Mouse (Mus musculus) MEL (cell line): ENCODE data around the gene Lcp1. TPM values are rescaled to one million over a fixed set of nuclear protein-coding genes. Genes with fewer than 3 reads are reported as not detected.

Source experiments
- DNase-seq: peaks from one replicate; pipeline ENCODE4 v3.0.0; 2011; ENCODE audit warnings: low read depth, low spot score
- H3K27ac ChIP-seq: 2 replicates; pipeline ENCODE4 v1.5.1; 2012; ENCODE audit warnings: low read depth, mild to moderate bottlenecking, control low read depth, low read length, moderate library complexity; ENCODE audit not compliant: control insufficient read depth
- H3K27me3 ChIP-seq, 2 experiments: fragments of 150-350 bp in 1 of 2; sonication (generic) in 1 of 2; 2 replicates each; pipeline ENCODE4 v1.6.1; 2012; ENCODE audit warnings: low read length in 2 of 2, mild to moderate bottlenecking in 2 of 2, improper control_type of control experiment in 1 of 2, moderate library complexity in 1 of 2; ENCODE audit not compliant: insufficient read depth in 2 of 2, control insufficient read depth in 1 of 2
- H3K36me3 ChIP-seq, 2 experiments: 2 replicates each; pipeline ENCODE4 v1.6.1; 2012 to 2014; ENCODE audit warnings: low read length in 2 of 2, improper control_type of control experiment in 1 of 2, inconsistent platforms in 1 of 2, mild to moderate bottlenecking in 1 of 2; ENCODE audit not compliant: insufficient read depth in 2 of 2, control insufficient read depth in 1 of 2
- H3K4me1 ChIP-seq, 2 experiments: fragments of 150-350 bp in 1 of 2; sonication (generic) in 1 of 2; 2 replicates each; pipeline ENCODE4 v1.6.1; 2012; ENCODE audit warnings: low read length in 2 of 2, improper control_type of control experiment in 1 of 2, mild to moderate bottlenecking in 1 of 2; ENCODE audit not compliant: insufficient read depth in 2 of 2, control insufficient read depth in 1 of 2
- H3K4me3 ChIP-seq, 2 experiments: fragments of 150-350 bp in 1 of 2; sonication (generic) in 1 of 2; 2 replicates each; pipeline ENCODE4 v1.5.1; 2012; ENCODE audit warnings: low read depth in 2 of 2, low read length in 2 of 2, mild to moderate bottlenecking in 2 of 2, moderate library complexity in 2 of 2, control low read depth in 1 of 2, improper control_type of control experiment in 1 of 2; ENCODE audit not compliant: control insufficient read depth in 1 of 2, insufficient read depth in 1 of 2
- H3K79me2 ChIP-seq: 2 replicates; pipeline ENCODE4 v1.6.1; 2012; ENCODE audit warnings: mild to moderate bottlenecking, low read length, moderate library complexity; ENCODE audit not compliant: control insufficient read depth, poor library complexity, insufficient read depth
- H3K9ac ChIP-seq: 2 replicates; pipeline ENCODE4 v1.6.1; 2012; ENCODE audit warnings: low read depth, mild to moderate bottlenecking, control low read depth, low read length, moderate library complexity; ENCODE audit not compliant: control insufficient read depth, poor library complexity, severe bottlenecking
- H3K9me3 ChIP-seq: fragments of 150-350 bp; sonication (generic); replicated peaks from 2 replicates; pipeline ENCODE4 v1.6.1; 2012; ENCODE audit warnings: mild to moderate bottlenecking, low read length, improper control_type of control experiment, moderate library complexity; ENCODE audit not compliant: insufficient read depth
- BHLHE40 ChIP-seq: IDR thresholded peaks from 2 replicates; pipeline ENCODE4 v1.6.1; 2012; ENCODE audit warnings: low read depth, mild to moderate bottlenecking, inconsistent platforms, low read length, improper control_type of control experiment, borderline replicate concordance
- CHD1 ChIP-seq: IDR thresholded peaks from 2 replicates; pipeline ENCODE4 v1.6.1; 2012; ENCODE audit warnings: low read depth, mild to moderate bottlenecking, inconsistent platforms, low read length, improper control_type of control experiment
- ELF1 ChIP-seq: IDR thresholded peaks from 2 replicates; pipeline ENCODE4 v1.6.1; 2014; ENCODE audit warnings: low read depth, mild to moderate bottlenecking, inconsistent platforms, low read length, improper control_type of control experiment, moderate library complexity
- ETS1 ChIP-seq: IDR thresholded peaks from 2 replicates; pipeline ENCODE4 v1.6.1; 2012; ENCODE audit warnings: low read depth, mild to moderate bottlenecking, inconsistent platforms, low read length, improper control_type of control experiment, moderate library complexity
- GATA1 ChIP-seq: IDR thresholded peaks from 2 replicates; pipeline ENCODE4 v1.6.1; 2011; ENCODE audit warnings: low read depth, low read length, improper control_type of control experiment
- HCFC1 ChIP-seq: IDR thresholded peaks from 2 replicates; pipeline ENCODE4 v1.6.1; 2012; ENCODE audit warnings: low read depth, mild to moderate bottlenecking, inconsistent platforms, low read length, improper control_type of control experiment, moderate library complexity
- KAT2A ChIP-seq: conservative IDR thresholded peaks from 2 replicates; pipeline ENCODE4 v1.6.1; 2012; ENCODE audit warnings: low read depth, low read length, improper control_type of control experiment, inconsistent platforms
- MAX ChIP-seq: IDR thresholded peaks from 2 replicates; pipeline ENCODE4 v1.6.1; 2011; ENCODE audit warnings: low read length, improper control_type of control experiment
- MAZ ChIP-seq: IDR thresholded peaks from 2 replicates; pipeline ENCODE4 v1.6.1; 2012; ENCODE audit warnings: low read depth, mild to moderate bottlenecking, inconsistent platforms, low read length, improper control_type of control experiment
- MEF2A ChIP-seq: IDR thresholded peaks from 2 replicates; pipeline ENCODE4 v1.6.1; 2014; ENCODE audit warnings: low read depth, mild to moderate bottlenecking, inconsistent platforms, low read length, improper control_type of control experiment; ENCODE audit not compliant: poor library complexity, insufficient replicate concordance, severe bottlenecking; ENCODE audit errors: extremely low read depth
- MYC ChIP-seq: IDR thresholded peaks from 2 replicates; pipeline ENCODE4 v1.6.1; 2011; ENCODE audit warnings: low read depth, mild to moderate bottlenecking, low read length, improper control_type of control experiment, moderate library complexity
- NELFE ChIP-seq: IDR thresholded peaks from 2 replicates; pipeline ENCODE4 v1.6.1; 2011; ENCODE audit warnings: low read depth, low read length, improper control_type of control experiment
- POLR2A ChIP-seq, 2 experiments: IDR thresholded peaks; 2 replicates each; pipeline ENCODE4 v1.6.1; 2011 to 2012; ENCODE audit warnings: low read length in 2 of 2, mild to moderate bottlenecking in 2 of 2, control low read depth in 1 of 2, improper control_type of control experiment in 1 of 2, low read depth in 1 of 2, moderate library complexity in 1 of 2; ENCODE audit not compliant: control insufficient read depth in 1 of 2, insufficient read depth in 1 of 2, poor library complexity in 1 of 2
- USF1 ChIP-seq: IDR thresholded peaks from 2 replicates; pipeline ENCODE4 v1.6.1; 2014; ENCODE audit warnings: low read depth, mild to moderate bottlenecking, inconsistent platforms, low read length, improper control_type of control experiment, moderate library complexity
- USF2 ChIP-seq, 2 experiments: IDR thresholded peaks; 2 replicates each; pipeline ENCODE4 v1.6.1; 2011 to 2012; ENCODE audit warnings: improper control_type of control experiment in 2 of 2, low read length in 2 of 2, borderline replicate concordance in 1 of 2, inconsistent platforms in 1 of 2, low read depth in 1 of 2, mild to moderate bottlenecking in 1 of 2; ENCODE audit not compliant: insufficient read depth in 1 of 2
- ZKSCAN1 ChIP-seq: IDR thresholded peaks from 2 replicates; pipeline ENCODE4 v1.6.1; 2012; ENCODE audit warnings: low read depth, mild to moderate bottlenecking, inconsistent platforms, low read length, improper control_type of control experiment, moderate library complexity
- polyA plus RNA-seq, 2 experiments: library from polyadenylated mRNA; stranded (reverse) in 1 of 2; unstranded in 1 of 2; fragments of >175 nt in 1 of 2; fragments of >200 nt in 1 of 2; gene quantifications; 2 replicates each; pipeline versions ENCODE4 v1.2.1 to v1.2.4; 2012; ENCODE audit warnings: low replicate concordance in 2 of 2, low read depth in 1 of 2; ENCODE audit not compliant: insufficient read length in 2 of 2, insufficient read depth in 1 of 2, missing spikeins in 1 of 2
- total RNA-seq: library from RNA; depleted of rRNA; stranded (reverse); fragments of 300-350 nt; gene quantifications from 2 replicates; pipeline ENCODE4 v1.2.3, GENCODE M21; 2012

Lcp1 gene
- total and polyA plus RNA-seq, 3 experiments = 11.0 to 20.3 TPM; not detected in 1

DNA sequence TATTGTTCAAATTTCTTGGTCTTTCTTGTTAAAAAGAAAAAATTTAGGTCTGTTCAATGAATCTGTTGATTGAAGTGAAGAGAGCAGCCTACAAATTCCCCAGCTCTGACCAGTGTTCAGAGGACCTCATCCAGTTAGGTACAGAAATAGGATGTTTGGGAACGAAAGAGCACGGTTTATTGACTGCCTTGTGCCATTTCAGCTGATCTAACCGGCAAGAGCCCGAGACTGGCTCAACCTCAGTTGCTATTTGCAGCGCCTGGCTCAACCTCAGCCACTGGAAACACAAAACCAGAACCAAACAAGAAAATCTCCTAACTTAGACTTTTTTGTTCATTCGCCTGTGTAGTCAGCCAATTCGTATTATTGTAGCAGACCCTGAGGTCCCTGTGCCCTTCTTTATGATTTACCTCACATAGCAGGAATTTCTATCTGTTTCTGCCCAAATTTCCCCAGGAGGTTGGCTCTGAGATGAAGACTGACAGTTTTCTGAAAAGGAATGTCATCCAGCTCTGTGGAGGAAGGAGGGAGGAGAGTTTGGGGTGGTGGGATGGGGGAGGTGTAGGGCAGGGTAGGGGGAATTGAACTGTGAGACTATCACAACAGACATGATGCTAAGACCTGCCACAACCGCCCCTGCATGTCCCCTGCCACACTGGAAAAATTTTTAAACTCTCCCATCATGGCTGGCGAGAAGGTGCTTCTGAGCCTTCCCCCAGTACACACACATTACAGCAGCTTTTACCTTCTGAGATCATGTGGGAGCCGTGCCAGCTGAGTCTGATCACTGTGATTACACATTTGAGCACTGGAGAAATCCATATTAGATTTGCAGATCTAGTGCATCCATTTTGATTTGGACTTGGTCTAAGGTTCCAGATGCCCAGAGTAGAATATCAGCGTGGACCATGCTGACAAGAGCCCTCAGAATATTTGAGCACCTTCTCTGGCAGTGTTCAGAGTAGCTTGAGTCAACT, 115.4 kb downstream of the Lcp1 start:
- Histone ChIP-seq H3K27ac (no peak overlapping the region), H3K27me3 (peaks cover 0 to 2% of the 10 kb centered on the region in 2 experiments; a peak in 2 of 4 replicates), H3K36me3 (no peaks in the 10 kb centered on the region), H3K4me1 (no peaks in the 10 kb centered on the region), H3K79me2 (no peaks in the 10 kb centered on the region), H3K9ac (no peak overlapping the region), H3K4me3 (no peak overlapping the region), H3K9me3 (no peaks in the 10 kb centered on the region)
- no peak for DNase-seq
- TF ChIP-seq ELF1 (no peak), USF2 (IDR thresholded peaks at IDR 0.05; ENCODE audit: borderline replicate concordance in 1 of 2, insufficient read depth in 1 of 2, low read depth in 1 of 2, low read length in 2 of 2) (no peak), ETS1 (no peak), KAT2A (no peak), ZKSCAN1 (no peak), MEF2A (no peak), CHD1 (no peak), MYC (no peak), MAZ (no peak), NELFE (no peak), BHLHE40 (no peak), POLR2A (IDR thresholded peaks at IDR 0.05; ENCODE audit: control insufficient read depth in 1 of 2, insufficient read depth in 1 of 2, low read depth in 1 of 2, low read length in 2 of 2, poor library complexity in 1 of 2) (no peak), HCFC1 (no peak)

DNA sequence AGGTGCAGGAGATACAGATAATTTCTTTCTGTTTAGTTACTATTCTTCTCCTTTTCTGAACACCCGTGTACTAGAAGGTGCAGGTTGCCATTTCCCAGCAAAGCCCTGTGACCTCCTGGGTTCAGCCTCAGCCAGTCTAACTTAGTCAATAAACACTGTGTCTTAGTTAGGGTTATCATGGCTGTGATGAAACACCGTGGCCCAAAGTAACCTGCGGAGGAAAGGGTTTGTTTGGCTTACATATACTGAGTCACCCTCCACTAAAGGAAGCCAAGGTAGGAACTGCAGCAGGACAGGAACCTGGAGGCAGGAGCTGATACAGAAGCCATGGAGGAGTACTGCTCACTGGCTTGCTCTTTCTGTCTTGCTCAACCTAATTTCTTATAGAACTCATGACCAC, 119.5 kb downstream of the Lcp1 start:
- no peaks in the 10 kb centered on the region for H3K4me1 ChIP-seq
- TF ChIP-seq GATA1 = no peak
- TF ChIP-seq USF1 = no peak
- TF ChIP-seq ELF1 = no peak
- TF ChIP-seq MAX = no peak
- no peak for TF ChIP-seq MEF2A
- no peak for DNase-seq

More for the DNA sequence above, 119.5 kb downstream of the Lcp1 start:
- no peaks in the 10 kb centered on the region for H3K79me2 ChIP-seq
- no peaks in the 10 kb centered on the region for H3K9me3 ChIP-seq
- no peaks in the 10 kb centered on the region for H3K36me3 ChIP-seq
- no peak overlapping the region for H3K4me3 ChIP-seq
- H3K27ac ChIP-seq = no peak overlapping the region
- H3K9ac ChIP-seq = no peak overlapping the region
- H3K27me3 ChIP-seq = peaks cover 2% of the 10 kb centered on the region in 2 experiments; a peak in 3 of 4 replicates
